Mouse (Mus musculus): ENCODE measurements at regions not wholly inside any gene's neighbourhood (a gene's known extent, or its start where the extent isn't known, plus 50 kb on each side); places are given as distances from the start of the nearest gene placed in this dataset.

DNA sequence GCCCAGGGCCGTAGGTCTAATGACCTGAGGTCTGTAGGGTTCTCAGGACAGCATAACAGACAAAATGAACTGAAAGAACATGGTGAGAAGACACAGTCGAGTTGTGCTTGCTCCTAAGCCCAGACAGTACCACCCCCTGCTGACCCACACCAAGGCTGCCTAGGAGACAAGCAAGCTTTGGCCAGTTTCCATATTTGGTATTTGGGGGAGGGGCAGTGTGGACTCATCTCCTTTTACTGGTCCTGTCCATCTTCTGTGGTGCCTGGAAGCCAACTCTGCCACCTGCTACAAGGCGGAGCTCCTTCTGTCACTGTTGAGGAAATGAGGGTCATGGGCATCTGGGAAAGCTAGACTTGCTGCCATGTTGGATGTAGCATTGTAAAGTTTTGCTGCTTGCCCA lies 68.9 kb downstream of the Tex29 start:
- Histone ChIP-seq H3K4me3 (ENCODE audit: low read depth, low read length) (no peak overlapping the region), H3K4me1 (ENCODE audit: insufficient read depth) (no peaks in the 10 kb centered on the region), H3K36me3 (ENCODE audit: insufficient read depth) (no peaks in the 10 kb centered on the region), H3K9ac (no peak overlapping the region), H3K9me3 (ENCODE audit: low read length) (no peaks in the 10 kb centered on the region), H3K27me3 (ENCODE audit: insufficient read depth, low read length) (no peaks in the 10 kb centered on the region), H3K4me2 (ENCODE audit: low read depth) (no peak overlapping the region), H3K27ac (ENCODE audit: low read depth, low read length) (no peak overlapping the region)
- DNase-seq (no peak), ATAC-seq (no peak)
- no peak for TF ChIP-seq CTCF (IDR thresholded peaks at IDR 0.05; ENCODE audit: low read depth)
- WGBS, result 76% methylated on average over 3 of the region's 3 CpGs

DNA sequence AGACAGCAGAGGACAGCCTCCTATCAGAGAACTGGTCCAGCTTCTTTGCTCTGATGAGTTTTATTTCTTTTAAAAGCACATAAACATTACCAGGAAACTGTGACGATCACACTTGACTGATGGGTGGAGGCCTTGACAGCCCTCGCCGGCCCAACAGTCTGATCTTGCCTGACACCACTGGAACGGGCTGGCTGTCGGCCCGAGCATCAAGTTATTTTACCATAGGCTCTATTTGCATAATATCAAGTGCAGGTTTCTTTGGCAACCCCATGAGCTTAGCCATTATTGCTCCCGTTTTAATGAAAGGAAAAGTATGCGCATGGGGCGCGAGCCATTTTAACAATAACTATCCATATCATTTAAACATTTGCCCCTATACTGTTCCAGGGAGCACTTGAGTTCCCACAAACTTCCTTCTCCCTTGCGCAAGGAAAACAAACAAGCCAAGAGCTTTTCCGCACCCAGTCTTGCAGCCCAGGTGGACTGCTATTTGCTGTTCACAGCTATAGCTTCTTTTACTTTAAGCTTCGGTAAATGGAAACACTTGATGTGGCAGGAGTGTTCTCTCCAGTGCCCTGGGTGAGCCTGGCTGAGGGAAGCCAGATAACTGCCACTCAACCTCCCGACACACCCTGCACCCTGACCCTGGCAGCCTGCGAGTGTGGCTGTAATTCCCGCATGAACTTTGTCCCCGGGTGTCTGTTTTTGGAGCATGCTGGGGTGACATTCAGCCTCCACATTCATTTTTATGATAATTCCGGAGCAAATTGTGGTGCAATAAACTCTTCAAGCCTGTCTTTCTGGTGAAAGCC lies 71.6 kb downstream of the Tex29 start:
- peak overlapping the region; percentile 35 for H3K4me2 ChIP-seq (ENCODE audit: low read depth)
- H3K27ac ChIP-seq (ENCODE audit: low read depth, low read length), result peak overlapping the region; percentile 42; the same call in 1 of the 2 replicates
- ATAC-seq (no peak; the same call in 1 of the 2 replicates), DNase-seq (no peak)
- H3K36me3 ChIP-seq (ENCODE audit: insufficient read depth), result no peaks in the 10 kb centered on the region
- no peak overlapping the region for H3K9ac ChIP-seq
- no peaks in the 10 kb centered on the region for H3K9me3 ChIP-seq (ENCODE audit: low read length)
- TF ChIP-seq CTCF (IDR thresholded peaks at IDR 0.05; ENCODE audit: low read depth), result no peak
- peaks cover 6% of the 10 kb centered on the region; the same call in 1 of the 2 replicates for H3K4me1 ChIP-seq (ENCODE audit: insufficient read depth)
- WGBS, result 49% methylated on average over 18 of the region's 18 CpGs
- H3K4me3 ChIP-seq (ENCODE audit: low read depth, low read length), result no peak overlapping the region
- H3K27me3 ChIP-seq (ENCODE audit: insufficient read depth, low read length), result no peaks in the 10 kb centered on the region

DNA sequence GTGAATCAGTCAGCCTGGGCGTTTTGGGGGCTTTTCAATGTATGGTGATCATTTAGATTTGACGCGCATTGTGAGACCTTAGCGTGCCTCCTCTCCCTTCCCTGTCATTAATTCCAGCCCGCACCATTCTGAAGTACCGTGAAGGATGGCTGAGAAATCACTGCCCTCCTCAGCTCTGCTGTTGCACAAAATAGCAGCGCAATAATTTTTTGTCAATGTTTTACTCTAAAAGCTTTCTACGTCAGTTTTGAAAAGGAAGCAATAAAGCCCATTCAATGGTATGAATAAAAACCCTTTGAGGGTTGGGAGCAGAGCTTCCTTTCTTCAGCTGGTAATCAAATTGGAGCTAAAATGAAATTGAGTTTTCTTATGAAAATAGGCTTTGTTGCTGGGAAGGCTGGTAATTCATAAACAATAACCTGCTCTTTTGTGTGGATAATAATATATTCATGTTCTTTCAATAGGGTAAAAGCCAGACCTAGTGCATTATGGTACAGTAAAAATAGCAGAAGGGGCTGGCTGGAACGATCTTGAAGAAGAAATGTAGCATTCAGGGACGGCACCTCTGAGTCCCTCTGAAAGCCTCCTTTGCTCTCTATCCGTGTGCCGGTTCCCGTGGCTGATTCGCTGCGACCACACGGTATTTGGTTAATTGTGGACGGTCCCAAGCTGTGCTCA lies 72.3 kb downstream of the Tex29 start:
- WGBS, result 23% methylated on average over 17 of the region's 17 CpGs
- no peak for TF ChIP-seq CTCF (IDR thresholded peaks at IDR 0.05; ENCODE audit: low read depth)
- Histone ChIP-seq H3K9ac (peak overlapping the region; percentile 35; the same call in 1 of the 2 replicates), H3K9me3 (ENCODE audit: low read length) (no peaks in the 10 kb centered on the region), H3K36me3 (ENCODE audit: insufficient read depth) (no peaks in the 10 kb centered on the region), H3K4me3 (ENCODE audit: low read depth, low read length) (peak overlapping the region; percentile 16), H3K27me3 (ENCODE audit: insufficient read depth, low read length) (no peaks in the 10 kb centered on the region), H3K27ac (ENCODE audit: low read depth, low read length) (peak overlapping the region; percentile 42), H3K4me2 (ENCODE audit: low read depth) (peak overlapping the region; percentile 35), H3K4me1 (ENCODE audit: insufficient read depth) (peaks cover 6% of the 10 kb centered on the region; the same call in 1 of the 2 replicates)
- DNase-seq (peak; percentile 11), ATAC-seq (peak; percentile 65)

DNA sequence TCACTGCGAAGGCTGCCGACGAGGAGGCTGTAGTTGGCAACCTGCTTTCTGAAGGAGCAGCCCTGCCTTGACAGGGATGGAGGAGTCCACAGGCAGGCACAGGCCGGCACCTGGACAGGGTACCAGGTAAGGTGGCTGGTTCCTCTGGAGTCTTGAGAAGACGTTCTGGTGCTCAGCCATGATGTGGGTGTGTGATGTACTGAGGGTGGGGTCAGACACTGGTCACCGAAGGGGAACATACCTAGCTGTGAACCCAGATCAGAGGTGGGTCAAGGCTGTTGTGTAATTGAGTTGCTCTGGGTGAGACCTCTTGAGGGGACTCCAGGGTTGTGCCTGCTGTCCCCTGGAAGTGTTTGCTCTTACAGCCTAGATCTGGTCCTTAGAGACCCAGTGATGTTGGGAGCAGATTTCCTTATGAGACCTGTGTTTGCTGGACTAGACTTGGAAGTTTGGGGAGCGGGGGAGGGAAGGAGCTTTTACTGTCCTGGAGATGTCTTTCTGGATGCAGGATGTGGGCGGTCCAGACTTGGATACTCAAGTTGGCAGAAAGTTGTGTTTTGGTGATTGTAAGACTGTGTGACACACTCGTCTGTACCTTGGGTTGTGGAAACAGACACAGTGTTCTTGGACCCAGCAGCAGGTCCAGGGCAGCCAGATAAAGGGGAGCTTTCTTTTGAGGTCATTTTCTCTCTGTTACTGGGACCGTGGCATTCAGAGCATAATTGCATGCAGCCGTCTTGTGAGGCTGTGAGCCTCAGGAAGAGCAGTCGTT lies 73.0 kb downstream of the Tex29 start:
- Histone ChIP-seq H3K4me1 (ENCODE audit: insufficient read depth) (peaks cover 6% of the 10 kb centered on the region; the same call in 1 of the 2 replicates), H3K4me3 (ENCODE audit: low read depth, low read length) (peak overlapping the region; percentile 16), H3K27ac (ENCODE audit: low read depth, low read length) (peak overlapping the region; percentile 42), H3K9me3 (ENCODE audit: low read length) (no peaks in the 10 kb centered on the region), H3K9ac (peak overlapping the region; percentile 35; the same call in 1 of the 2 replicates), H3K4me2 (ENCODE audit: low read depth) (peak overlapping the region; percentile 35), H3K27me3 (ENCODE audit: insufficient read depth, low read length) (no peaks in the 10 kb centered on the region), H3K36me3 (ENCODE audit: insufficient read depth) (no peaks in the 10 kb centered on the region)
- no peak for DNase-seq
- no peak for TF ChIP-seq CTCF (IDR thresholded peaks at IDR 0.05; ENCODE audit: low read depth)
- WGBS, result 38% methylated on average over 12 of the region's 12 CpGs
- no peak for ATAC-seq

DNA sequence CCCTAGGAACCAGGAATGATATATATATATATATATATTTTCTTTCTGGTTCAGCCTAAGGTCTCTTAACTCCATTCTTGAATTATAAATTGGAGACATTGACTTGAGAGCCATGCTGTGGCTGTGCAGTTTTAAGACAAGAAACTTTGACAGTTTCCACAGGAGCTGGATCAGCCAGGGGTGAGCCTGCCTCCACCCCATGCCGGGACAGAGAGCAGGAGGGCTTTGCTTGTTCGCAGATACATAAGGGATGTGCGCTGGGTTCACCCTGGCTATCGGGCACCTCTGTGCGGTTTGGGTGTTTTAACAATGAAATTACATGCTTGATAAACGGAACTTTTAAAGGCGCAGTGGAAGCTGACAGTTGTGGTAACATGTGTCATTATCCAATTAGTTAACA lies 73.9 kb downstream of the Tex29 start:
- H3K9ac ChIP-seq, result no peak overlapping the region
- no peak for DNase-seq

DNA sequence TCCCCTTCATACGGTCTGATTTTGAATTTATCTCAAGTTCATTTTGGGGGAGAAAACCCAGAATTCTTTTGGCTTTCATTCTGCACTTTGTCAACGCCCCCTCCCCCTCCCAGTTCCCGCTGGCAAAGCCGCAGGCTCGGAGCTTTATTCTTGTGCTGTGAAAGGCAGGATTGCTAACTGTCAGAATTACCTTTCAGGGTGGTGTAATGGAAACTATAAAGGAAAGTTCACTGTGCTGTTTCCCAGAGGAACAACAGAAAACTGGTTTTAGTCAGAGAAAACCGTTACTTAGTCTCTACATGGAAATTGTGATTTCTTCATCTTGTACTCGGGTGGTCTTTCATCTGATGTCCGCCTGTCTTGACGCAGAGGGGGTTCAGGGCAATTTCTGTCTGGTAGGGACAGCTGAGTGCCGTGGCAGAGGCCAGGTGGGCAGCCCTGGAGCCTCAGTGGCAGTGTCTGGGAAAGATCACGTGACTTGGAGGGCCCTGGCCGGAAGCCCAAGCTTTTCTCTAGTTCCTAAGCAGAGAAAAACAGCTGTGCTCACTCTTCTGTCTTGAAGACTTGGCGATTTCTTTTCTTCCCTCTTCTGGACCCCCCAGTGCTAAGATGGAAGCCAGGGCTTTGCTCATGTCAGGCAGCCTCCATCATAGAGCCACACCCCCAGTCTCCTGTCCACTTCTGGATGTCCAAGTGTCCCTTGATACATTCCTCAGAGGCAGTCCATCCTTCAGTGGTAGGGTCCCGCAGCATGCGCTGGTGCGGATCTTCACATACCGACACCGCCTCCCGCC lies 74.6 kb downstream of the Tex29 start:
- ATAC-seq, result no peak; the same call in 1 of the 2 replicates
- Histone ChIP-seq H3K9me3 (ENCODE audit: low read length) (no peaks in the 10 kb centered on the region), H3K27ac (ENCODE audit: low read depth, low read length) (peak overlapping the region; percentile 11; the same call in 1 of the 2 replicates), H3K9ac (0 out of 2 replicates have a peak overlapping the region, but pooled peaks have one; percentile 4), H3K27me3 (ENCODE audit: insufficient read depth, low read length) (no peaks in the 10 kb centered on the region), H3K4me1 (ENCODE audit: insufficient read depth) (peaks cover 6% of the 10 kb centered on the region; the same call in 1 of the 2 replicates), H3K4me2 (ENCODE audit: low read depth) (peak overlapping the region; percentile 35), H3K36me3 (ENCODE audit: insufficient read depth) (no peaks in the 10 kb centered on the region), H3K4me3 (ENCODE audit: low read depth, low read length) (peak overlapping the region; percentile 16)
- no peak for TF ChIP-seq CTCF (IDR thresholded peaks at IDR 0.05; ENCODE audit: low read depth)
- 23% methylated on average over 19 of the region's 19 CpGs for WGBS
- DNase-seq, result peak; percentile 53

More for the DNA sequence above, 73.9 kb downstream of the Tex29 start:
- no peak for ATAC-seq
- no peak for TF ChIP-seq CTCF (IDR thresholded peaks at IDR 0.05; ENCODE audit: low read depth)
- peak overlapping the region; percentile 16 for H3K4me3 ChIP-seq (ENCODE audit: low read depth, low read length)
- H3K27ac ChIP-seq (ENCODE audit: low read depth, low read length), result no peak overlapping the region
- H3K4me2 ChIP-seq (ENCODE audit: low read depth), result peak overlapping the region; percentile 35
- H3K36me3 ChIP-seq (ENCODE audit: insufficient read depth), result no peaks in the 10 kb centered on the region
- H3K27me3 ChIP-seq (ENCODE audit: insufficient read depth, low read length), result no peaks in the 10 kb centered on the region
- H3K9me3 ChIP-seq (ENCODE audit: low read length), result no peaks in the 10 kb centered on the region
- 20% methylated on average over 7 of the region's 7 CpGs for WGBS
- H3K4me1 ChIP-seq (ENCODE audit: insufficient read depth), result peaks cover 6% of the 10 kb centered on the region; the same call in 1 of the 2 replicates
